Mouse (Mus musculus): ENCODE results near the gene Nrg4.

The Nrg4 gene

GRCm38 (mm10) chr9:55208790-55209481 is 117.7 kb downstream of the Nrg4 start, which contains the start of gene Fbxo22:
TSS of gene Fbxo22 (plus strand) at chr9:55208925.
- DNase-seq, result peak; percentile 60 to 67

GRCm38 (mm10) chr9:55208458-55208789 is 118.2 kb downstream of the Nrg4 start:
- DNase-seq, result no peak

- DNase-seq, result no peak
Observed at GRCm38 (mm10) chr9:55199348-55199747, 127.3 kb downstream of the Nrg4 start.

GRCm38 (mm10) chr9:55198260-55198659 is 128.4 kb downstream of the Nrg4 start:
- no peak for DNase-seq

- no peak for DNase-seq
Observed at GRCm38 (mm10) chr9:55195876-55196275, 130.8 kb downstream of the Nrg4 start.

- DNase-seq, result no peak
Observed at GRCm38 (mm10) chr9:55174235-55174634, 152.4 kb downstream of the Nrg4 start.

- DNase-seq, result no peak
Observed at GRCm38 (mm10) chr9:55172195-55172685, 154.4 kb downstream of the Nrg4 start.

GRCm38 (mm10) chr9:55170655-55171412 is 155.8 kb downstream of the Nrg4 start:
- DNase-seq, result no peak
